Mouse (Mus musculus): ENCODE data around the gene Cadm3. TPM values are rescaled to one million over a fixed set of nuclear protein-coding genes. Genes with fewer than 3 reads are reported as not detected.

Cadm3 gene
- polyA plus RNA-seq, 1 experiment, result 979 TPM

DNA sequence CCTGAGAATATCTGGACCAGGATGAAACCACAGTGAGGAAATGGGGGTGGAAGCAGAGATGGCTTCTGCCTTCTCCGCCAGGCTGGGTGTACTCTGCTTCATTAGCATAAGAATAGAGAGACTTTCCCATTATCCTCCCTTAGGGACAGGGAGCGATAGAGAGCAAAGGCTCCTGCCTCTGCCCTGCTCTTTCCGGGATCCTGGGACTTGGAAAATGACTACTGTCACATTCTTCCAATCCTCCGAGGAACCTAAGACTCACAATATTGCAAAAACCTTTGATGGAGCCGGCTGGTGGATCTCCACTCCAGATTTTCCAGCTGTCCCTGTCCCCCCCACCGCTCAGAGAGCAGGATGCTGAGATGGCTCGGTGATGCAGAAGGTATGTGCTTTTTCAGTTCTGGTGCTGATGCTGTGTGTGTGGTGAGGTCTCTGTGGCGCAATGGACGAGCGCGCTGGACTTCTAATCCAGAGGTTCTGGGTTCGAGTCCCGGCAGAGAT, 22.5 kb upstream of the Cadm3 start:
- Histone ChIP-seq H3K4me1 (ENCODE audit: control insufficient read depth, insufficient read depth, low read length) (peaks cover 5% of the 10 kb centered on the region; the same call in 1 of the 2 replicates), H3K27ac (ENCODE audit: insufficient read depth, low read length) (peak overlapping the region; percentile 74), H3K4me3 (replicated peaks; ENCODE audit: insufficient read depth, low read depth, low read length) (peak overlapping the region; percentile 58), H3K27me3 (ENCODE audit: control insufficient read depth, insufficient read depth, low read length) (no peaks in the 10 kb centered on the region)
- 0 out of 2 replicates have a peak, but pooled peaks have one; percentile 27 for TF ChIP-seq POLR2A (IDR thresholded peaks at IDR 0.05; ENCODE audit: borderline replicate concordance, insufficient read depth, low read length)
- TF ChIP-seq CTCF (IDR thresholded peaks at IDR 0.05; ENCODE audit: borderline replicate concordance, insufficient read depth, low read depth, low read length), result no peak
- WGBS, result 1% methylated on average over 13 of the region's 13 CpGs
- peak; percentile 96 to 98 for DNase-seq

DNA sequence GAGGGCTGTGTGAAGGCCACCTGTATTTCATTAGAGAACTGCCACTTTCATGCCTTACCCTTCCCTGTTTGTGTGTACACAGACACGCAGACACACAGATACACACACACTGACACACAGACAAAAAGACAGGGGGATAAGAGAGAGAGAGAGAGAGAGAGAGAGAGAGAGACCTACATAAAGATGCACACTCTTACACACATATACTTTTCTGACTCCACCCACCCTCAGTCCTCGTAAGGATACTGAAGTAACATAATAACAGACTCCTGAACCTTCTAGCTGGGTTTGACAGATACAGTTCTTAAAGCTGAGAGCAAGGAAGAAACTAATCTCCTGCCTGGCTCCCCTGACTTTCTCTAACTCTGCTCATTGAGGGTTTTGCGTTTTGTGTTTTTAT, 21.9 kb upstream of the Cadm3 start:
- DNase-seq, result no peak
- Histone ChIP-seq H3K27ac (ENCODE audit: insufficient read depth, low read length) (peak overlapping the region; percentile 74; the same call in 1 of the 2 replicates), H3K4me3 (replicated peaks; ENCODE audit: insufficient read depth, low read depth, low read length) (peak overlapping the region; percentile 58), H3K4me1 (ENCODE audit: control insufficient read depth, insufficient read depth, low read length) (peaks cover 5% of the 10 kb centered on the region; the same call in 1 of the 2 replicates), H3K27me3 (ENCODE audit: control insufficient read depth, insufficient read depth, low read length) (no peaks in the 10 kb centered on the region)
- TF ChIP-seq POLR2A (IDR thresholded peaks at IDR 0.05; ENCODE audit: borderline replicate concordance, insufficient read depth, low read length), result no peak
- TF ChIP-seq CTCF (IDR thresholded peaks at IDR 0.05; ENCODE audit: borderline replicate concordance, insufficient read depth, low read depth, low read length), result no peak
- 9% methylated on average over 3 of the region's 3 CpGs for WGBS

GRCm38 (mm10) chr1:173381436-173381835, 13.9 kb upstream of the Cadm3 start:
- H3K4me1 ChIP-seq (ENCODE audit: control insufficient read depth, insufficient read depth, low read length), result no peaks in the 10 kb centered on the region
- H3K27ac ChIP-seq (ENCODE audit: insufficient read depth, low read length), result no peak overlapping the region
- no peaks in the 10 kb centered on the region for H3K27me3 ChIP-seq (ENCODE audit: control insufficient read depth, insufficient read depth, low read length)
- no peak overlapping the region for H3K4me3 ChIP-seq (replicated peaks; ENCODE audit: insufficient read depth, low read depth, low read length)
- no peak for DNase-seq
- no peak for TF ChIP-seq POLR2A (IDR thresholded peaks at IDR 0.05; ENCODE audit: borderline replicate concordance, insufficient read depth, low read length)
- no peak for TF ChIP-seq CTCF (IDR thresholded peaks at IDR 0.05; ENCODE audit: borderline replicate concordance, insufficient read depth, low read depth, low read length)
- WGBS, result 88% methylated on average over 6 of the region's 6 CpGs

- H3K27ac ChIP-seq (ENCODE audit: insufficient read depth, low read length), result no peak overlapping the region
- WGBS, result 19% methylated on average over 13 of the region's 13 CpGs
- TF ChIP-seq CTCF (IDR thresholded peaks at IDR 0.05; ENCODE audit: borderline replicate concordance, insufficient read depth, low read depth, low read length) (peak; percentile 100), POLR2A (IDR thresholded peaks at IDR 0.05; ENCODE audit: borderline replicate concordance, insufficient read depth, low read length) (no peak)
- no peak overlapping the region for H3K4me3 ChIP-seq (replicated peaks; ENCODE audit: insufficient read depth, low read depth, low read length)
- DNase-seq, result peak; percentile 83 to 89
- H3K4me1 ChIP-seq (ENCODE audit: control insufficient read depth, insufficient read depth, low read length), result no peaks in the 10 kb centered on the region
- no peaks in the 10 kb centered on the region for H3K27me3 ChIP-seq (ENCODE audit: control insufficient read depth, insufficient read depth, low read length)
Observed at GRCm38 (mm10) chr1:173377380-173378112, 10.1 kb upstream of the Cadm3 start.

GRCm38 (mm10) chr1:173374020-173374419, 6.5 kb upstream of the Cadm3 start:
- no peak for DNase-seq
- Histone ChIP-seq H3K27me3 (ENCODE audit: control insufficient read depth, insufficient read depth, low read length) (no peaks in the 10 kb centered on the region), H3K4me3 (replicated peaks; ENCODE audit: insufficient read depth, low read depth, low read length) (no peak overlapping the region), H3K4me1 (ENCODE audit: control insufficient read depth, insufficient read depth, low read length) (peaks cover 20% of the 10 kb centered on the region), H3K27ac (ENCODE audit: insufficient read depth, low read length) (no peak overlapping the region)
- TF ChIP-seq CTCF (IDR thresholded peaks at IDR 0.05; ENCODE audit: borderline replicate concordance, insufficient read depth, low read depth, low read length) (no peak), POLR2A (IDR thresholded peaks at IDR 0.05; ENCODE audit: borderline replicate concordance, insufficient read depth, low read length) (no peak)
- 93% methylated on average over 7 of the region's 7 CpGs for WGBS

DNA sequence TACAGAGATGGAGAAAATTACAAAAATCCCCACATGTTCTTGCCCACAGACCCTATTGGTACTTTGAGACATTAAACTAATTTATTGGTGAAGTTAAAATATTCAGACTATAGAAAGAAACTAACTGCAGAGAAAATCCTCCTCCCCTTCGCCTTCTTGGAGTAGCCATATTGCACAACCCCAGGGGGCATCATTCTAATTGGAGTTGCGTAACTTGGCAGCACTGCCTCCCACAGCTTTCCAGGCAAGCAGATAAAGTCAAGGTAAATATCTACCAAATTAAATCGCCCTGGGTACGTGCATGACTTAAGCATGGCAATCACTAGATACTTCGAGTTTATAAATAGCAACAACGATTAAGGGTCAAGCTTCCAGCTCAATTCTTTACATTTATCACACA, 4.1 kb upstream of the Cadm3 start:
- H3K4me3 ChIP-seq (replicated peaks; ENCODE audit: insufficient read depth, low read depth, low read length), result no peak overlapping the region
- 11% methylated on average over 6 of the region's 6 CpGs for WGBS

GRCm38 (mm10) chr1:173370456-173370855, 3.0 kb upstream of the Cadm3 start:
- Histone ChIP-seq H3K27me3 (ENCODE audit: control insufficient read depth, insufficient read depth, low read length) (no peaks in the 10 kb centered on the region), H3K4me1 (ENCODE audit: control insufficient read depth, insufficient read depth, low read length) (peaks cover 21% of the 10 kb centered on the region), H3K4me3 (replicated peaks; ENCODE audit: insufficient read depth, low read depth, low read length) (no peak overlapping the region), H3K27ac (ENCODE audit: insufficient read depth, low read length) (peak overlapping the region; percentile 78)
- DNase-seq, result peak in 1 of 2 experiments; percentile 26
- WGBS, result 42% methylated on average over 6 of the region's 6 CpGs
- TF ChIP-seq POLR2A (IDR thresholded peaks at IDR 0.05; ENCODE audit: borderline replicate concordance, insufficient read depth, low read length), result no peak
- TF ChIP-seq CTCF (IDR thresholded peaks at IDR 0.05; ENCODE audit: borderline replicate concordance, insufficient read depth, low read depth, low read length), result no peak

More for the DNA sequence above, 4.1 kb upstream of the Cadm3 start:
- Histone ChIP-seq H3K27ac (ENCODE audit: insufficient read depth, low read length) (peak overlapping the region; percentile 37; the same call in 1 of the 2 replicates), H3K4me1 (ENCODE audit: control insufficient read depth, insufficient read depth, low read length) (peaks cover 21% of the 10 kb centered on the region), H3K27me3 (ENCODE audit: control insufficient read depth, insufficient read depth, low read length) (no peaks in the 10 kb centered on the region)
- TF ChIP-seq POLR2A (IDR thresholded peaks at IDR 0.05; ENCODE audit: borderline replicate concordance, insufficient read depth, low read length) (no peak), CTCF (IDR thresholded peaks at IDR 0.05; ENCODE audit: borderline replicate concordance, insufficient read depth, low read depth, low read length) (no peak)
- peak; percentile 86 to 92 for DNase-seq

DNA sequence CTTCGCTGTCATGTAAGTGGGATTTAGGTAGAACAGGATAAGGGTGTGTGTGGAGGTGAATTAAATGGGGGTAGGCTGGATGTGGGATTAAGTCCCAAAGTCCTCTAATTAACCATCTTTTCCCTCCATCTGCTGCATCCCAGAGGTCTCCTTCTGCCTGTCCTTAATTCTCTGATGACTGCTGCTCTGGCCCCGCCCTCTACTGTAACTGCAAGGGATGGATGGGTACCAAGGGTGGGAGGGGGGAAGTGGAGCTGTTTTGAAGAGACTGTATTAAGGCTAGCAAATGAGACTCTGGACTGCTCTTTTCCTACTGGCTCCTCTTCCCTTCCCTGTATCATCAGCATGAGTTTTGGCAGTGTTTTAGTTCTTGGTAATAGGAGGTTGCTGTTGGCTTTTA, 2.1 kb upstream of the Cadm3 start:
- Histone ChIP-seq H3K4me1 (ENCODE audit: control insufficient read depth, insufficient read depth, low read length) (peaks cover 23% of the 10 kb centered on the region), H3K27me3 (ENCODE audit: control insufficient read depth, insufficient read depth, low read length) (no peaks in the 10 kb centered on the region), H3K27ac (ENCODE audit: insufficient read depth, low read length) (peak overlapping the region; percentile 78; the same call in 1 of the 2 replicates), H3K4me3 (replicated peaks; ENCODE audit: insufficient read depth, low read depth, low read length) (no peak overlapping the region)
- WGBS, result 48% methylated on average over 2 of the region's 2 CpGs
- TF ChIP-seq CTCF (IDR thresholded peaks at IDR 0.05; ENCODE audit: borderline replicate concordance, insufficient read depth, low read depth, low read length) (no peak), POLR2A (IDR thresholded peaks at IDR 0.05; ENCODE audit: borderline replicate concordance, insufficient read depth, low read length) (no peak)
- DNase-seq, result peak; percentile 47 to 64

Data from cerebellum, adult 2 months (tissue).